Mouse (Mus musculus) megakaryocyte, embryonic 14.5 days (primary cell): ENCODE measurements around the gene Ino80d.

Source experiments
- FLI1 ChIP-seq: IDR thresholded peaks from 2 replicates; pipeline ENCODE4 v1.6.1; 2012; ENCODE audit warnings: low read length, inconsistent platforms, mixed read lengths
- GATA1 ChIP-seq: IDR thresholded peaks from 3 replicates; pipeline ENCODE4 v1.6.1; 2012; ENCODE audit warnings: mixed read lengths, low read length, inconsistent platforms, borderline replicate concordance

DNA sequence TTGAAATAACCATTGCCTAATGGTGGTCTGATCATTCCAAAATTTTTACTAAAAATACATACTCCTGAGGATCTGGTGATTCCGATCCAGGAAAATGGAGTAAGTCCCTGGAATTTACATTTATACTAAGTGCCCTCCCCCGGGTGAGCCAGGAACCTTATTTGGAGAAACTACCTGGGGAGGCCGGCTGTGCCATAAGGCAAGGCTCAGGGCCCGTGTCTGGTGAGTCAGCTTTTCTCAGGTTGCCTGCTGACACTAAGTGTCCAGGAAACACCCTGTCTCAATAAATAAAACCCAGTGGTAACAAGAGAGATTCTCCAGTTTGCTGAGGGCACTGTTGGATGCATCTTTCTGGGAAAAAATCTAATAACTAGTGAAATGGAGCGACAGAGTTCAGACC is 205.3 kb downstream of the Ino80d start:
- TF ChIP-seq GATA1 (no peak), FLI1 (no peak)
